Mouse (Mus musculus): ENCODE results near the gene 2210016F16Rik. TPM values are rescaled to one million over a fixed set of nuclear protein-coding genes. Genes with fewer than 3 reads are reported as not detected.

The 2210016F16Rik gene
- polyA plus RNA-seq, 1 experiment = 3.4 TPM

DNA sequence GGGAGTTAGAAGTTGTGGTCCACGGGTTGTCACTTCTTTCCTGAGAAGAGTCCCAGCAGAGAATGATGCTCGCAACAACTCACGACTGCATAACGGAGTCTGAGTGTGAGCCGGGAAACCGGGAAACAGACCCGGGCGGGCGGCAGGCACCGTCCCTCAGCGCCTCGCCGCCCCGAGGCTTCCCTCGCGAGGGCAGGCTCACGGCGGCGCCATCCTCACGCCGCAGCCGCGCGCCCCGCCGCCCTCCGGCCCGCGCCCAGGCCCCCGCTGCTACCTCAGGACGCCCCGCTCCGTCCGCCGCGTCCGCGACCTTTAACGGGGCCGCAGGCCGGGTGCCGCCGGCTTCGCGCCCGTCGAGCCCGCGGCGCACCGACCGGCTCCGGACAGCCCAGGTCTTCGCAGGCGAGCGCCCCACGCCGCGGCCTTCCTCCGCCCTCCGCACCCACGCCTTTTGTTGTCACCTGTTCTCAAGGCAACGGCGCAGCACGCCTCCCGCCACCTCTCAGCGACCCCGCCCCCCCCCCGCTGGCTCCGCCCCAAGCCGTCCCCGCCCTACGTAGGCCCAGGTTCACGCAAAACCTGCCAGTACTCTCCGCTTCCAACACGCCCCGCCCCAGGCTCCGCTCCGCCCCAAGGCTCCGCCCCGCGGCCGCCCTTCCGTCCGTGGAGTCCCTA is 26.3 kb downstream of the 2210016F16Rik start, which contains the start of gene Kif27:
Kif27 (minus strand) TSS at position 494 of the 675 bp plus-strand sequence.
- peak within 1 kb of the TSS; percentile 19 for H3ac ChIP-seq (ENCODE audit: control insufficient read depth, insufficient read length, low read depth)
- H3K79me3 ChIP-seq (ENCODE audit: low read depth) = no peaks in the 10 kb centered on the region
- H3K36me3 ChIP-seq (ENCODE audit: control insufficient read depth, insufficient read depth) = no peaks in the 10 kb centered on the region
- no peak for TF ChIP-seq MYOG (IDR thresholded peaks at IDR 0.05; ENCODE audit: control insufficient read depth, extremely low read depth, insufficient read length)
- no peak for TF ChIP-seq FOSL1 (IDR thresholded peaks at IDR 0.05; ENCODE audit: insufficient read depth, low read length, poor library complexity, severe bottlenecking)
- no peak for TF ChIP-seq USF1 (IDR thresholded peaks at IDR 0.05; ENCODE audit: low read depth)
- no peak for TF ChIP-seq MAX (IDR thresholded peaks at IDR 0.05)
- TF ChIP-seq CTCF (IDR thresholded peaks at IDR 0.05; ENCODE audit: control insufficient read depth, insufficient read depth, insufficient read length) = no peak
- no peak for TF ChIP-seq CEBPB (IDR thresholded peaks at IDR 0.05; ENCODE audit: low read depth)
- no peak for TF ChIP-seq MYOD1 (IDR thresholded peaks at IDR 0.05; ENCODE audit: control insufficient read depth, insufficient read length, low read depth)
- no peaks in the 10 kb centered on the region for H3K79me2 ChIP-seq (ENCODE audit: control insufficient read depth, insufficient read depth)
- no peaks in the 10 kb centered on the region for H3K27me3 ChIP-seq (ENCODE audit: control insufficient read depth, insufficient read depth, insufficient read length)
- peak within 1 kb of the TSS; percentile 6 for H3K4me3 ChIP-seq (ENCODE audit: insufficient read depth, poor library complexity, severe bottlenecking)

DNA sequence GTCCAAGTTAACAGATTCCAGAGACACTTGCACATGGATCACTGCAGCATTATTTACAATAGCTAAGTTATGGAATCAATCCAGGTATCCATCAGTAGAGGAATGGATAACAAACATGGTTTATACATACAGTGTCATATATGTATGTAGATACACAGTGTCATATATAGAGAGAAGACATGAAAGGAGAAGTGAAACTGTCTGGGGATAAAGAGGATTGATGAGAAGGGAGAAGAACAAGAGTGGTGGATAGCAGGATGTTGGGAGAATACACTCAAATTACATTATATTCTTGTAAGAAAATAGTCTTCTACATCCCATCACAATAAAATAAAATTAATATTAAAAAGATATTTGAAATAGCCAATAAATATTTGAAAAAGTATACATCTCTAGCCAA is 32.0 kb downstream of the 2210016F16Rik start:
- Histone ChIP-seq H3K79me2 (ENCODE audit: control insufficient read depth, insufficient read depth) (no peaks in the 10 kb centered on the region), H3K4me3 (ENCODE audit: insufficient read depth, poor library complexity, severe bottlenecking) (no peak overlapping the region), H3K79me3 (ENCODE audit: low read depth) (no peaks in the 10 kb centered on the region), H3ac (ENCODE audit: control insufficient read depth, insufficient read length, low read depth) (no peak overlapping the region), H3K27me3 (ENCODE audit: control insufficient read depth, insufficient read depth, insufficient read length) (no peaks in the 10 kb centered on the region), H3K36me3 (ENCODE audit: control insufficient read depth, insufficient read depth) (no peaks in the 10 kb centered on the region)
- TF ChIP-seq FOSL1 (IDR thresholded peaks at IDR 0.05; ENCODE audit: insufficient read depth, low read length, poor library complexity, severe bottlenecking) = no peak
- no peak for TF ChIP-seq MYOD1 (IDR thresholded peaks at IDR 0.05; ENCODE audit: control insufficient read depth, insufficient read length, low read depth)
- TF ChIP-seq CTCF (IDR thresholded peaks at IDR 0.05; ENCODE audit: control insufficient read depth, insufficient read depth, insufficient read length) = no peak
- no peak for TF ChIP-seq USF1 (IDR thresholded peaks at IDR 0.05; ENCODE audit: low read depth)
- TF ChIP-seq MYOG (IDR thresholded peaks at IDR 0.05; ENCODE audit: control insufficient read depth, extremely low read depth, insufficient read length) = no peak
- no peak for TF ChIP-seq MAX (IDR thresholded peaks at IDR 0.05)
- no peak for TF ChIP-seq CEBPB (IDR thresholded peaks at IDR 0.05; ENCODE audit: low read depth)

DNA sequence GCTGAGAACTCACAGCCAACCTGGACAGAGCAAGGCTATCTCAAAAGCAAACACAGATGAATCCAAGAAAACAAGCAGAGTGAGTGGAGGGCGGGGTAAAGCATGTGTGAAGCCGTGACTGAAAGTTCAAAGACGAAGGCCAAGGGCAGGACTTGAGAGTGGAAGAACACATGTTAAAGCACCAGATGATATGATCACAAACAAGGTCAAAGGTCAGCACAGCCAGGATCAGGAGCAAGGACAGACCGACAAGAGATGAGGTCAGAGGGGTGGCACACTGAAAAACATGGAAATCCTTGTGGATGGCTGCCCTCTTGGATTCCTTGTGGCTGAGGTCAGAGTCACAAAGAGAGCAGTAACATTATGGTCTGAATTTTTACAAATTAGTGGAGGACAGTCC is 34.4 kb downstream of the 2210016F16Rik start:
- Histone ChIP-seq H3K36me3 (ENCODE audit: control insufficient read depth, insufficient read depth) (no peaks in the 10 kb centered on the region), H3ac (ENCODE audit: control insufficient read depth, insufficient read length, low read depth) (no peak overlapping the region), H3K27me3 (ENCODE audit: control insufficient read depth, insufficient read depth, insufficient read length) (no peaks in the 10 kb centered on the region), H3K4me3 (ENCODE audit: insufficient read depth, poor library complexity, severe bottlenecking) (no peak overlapping the region), H3K79me3 (ENCODE audit: low read depth) (no peaks in the 10 kb centered on the region), H3K79me2 (ENCODE audit: control insufficient read depth, insufficient read depth) (no peaks in the 10 kb centered on the region)
- no peak for TF ChIP-seq MAX (IDR thresholded peaks at IDR 0.05)
- no peak for TF ChIP-seq CEBPB (IDR thresholded peaks at IDR 0.05; ENCODE audit: low read depth)
- no peak for TF ChIP-seq USF1 (IDR thresholded peaks at IDR 0.05; ENCODE audit: low read depth)
- no peak for TF ChIP-seq MYOG (IDR thresholded peaks at IDR 0.05; ENCODE audit: control insufficient read depth, extremely low read depth, insufficient read length)
- TF ChIP-seq CTCF (IDR thresholded peaks at IDR 0.05; ENCODE audit: control insufficient read depth, insufficient read depth, insufficient read length) = no peak
- no peak for TF ChIP-seq MYOD1 (IDR thresholded peaks at IDR 0.05; ENCODE audit: control insufficient read depth, insufficient read length, low read depth)
- TF ChIP-seq FOSL1 (IDR thresholded peaks at IDR 0.05; ENCODE audit: insufficient read depth, low read length, poor library complexity, severe bottlenecking) = no peak

DNA sequence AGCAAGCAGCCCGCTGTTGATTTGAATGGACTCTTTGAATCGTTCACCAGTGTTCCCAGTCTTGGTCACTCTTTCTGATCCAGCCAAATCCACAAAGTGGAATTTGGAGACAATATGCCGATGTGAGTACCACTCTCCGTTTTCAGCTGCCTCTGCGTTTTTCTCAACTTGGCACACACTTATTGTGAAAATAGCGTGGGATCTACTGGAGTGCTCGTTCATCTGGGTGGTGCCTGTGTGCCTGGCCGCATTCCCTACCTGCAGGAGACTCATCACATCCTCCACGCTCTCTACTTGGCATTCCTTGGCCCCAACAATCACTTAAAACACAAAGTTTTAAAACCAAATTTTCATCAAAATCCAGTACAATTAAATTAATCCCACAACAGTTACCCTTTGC is 40.5 kb downstream of the 2210016F16Rik start:
- Histone ChIP-seq H3K79me3 (ENCODE audit: low read depth) (no peaks in the 10 kb centered on the region), H3K27me3 (ENCODE audit: control insufficient read depth, insufficient read depth, insufficient read length) (peaks cover 11% of the 10 kb centered on the region), H3K36me3 (ENCODE audit: control insufficient read depth, insufficient read depth) (no peaks in the 10 kb centered on the region), H3ac (ENCODE audit: control insufficient read depth, insufficient read length, low read depth) (no peak overlapping the region), H3K79me2 (ENCODE audit: control insufficient read depth, insufficient read depth) (no peaks in the 10 kb centered on the region), H3K4me3 (ENCODE audit: insufficient read depth, poor library complexity, severe bottlenecking) (no peak overlapping the region)
- TF ChIP-seq CTCF (IDR thresholded peaks at IDR 0.05; ENCODE audit: control insufficient read depth, insufficient read depth, insufficient read length) (no peak), MAX (IDR thresholded peaks at IDR 0.05) (no peak), FOSL1 (IDR thresholded peaks at IDR 0.05; ENCODE audit: insufficient read depth, low read length, poor library complexity, severe bottlenecking) (no peak), CEBPB (IDR thresholded peaks at IDR 0.05; ENCODE audit: low read depth) (no peak), MYOD1 (IDR thresholded peaks at IDR 0.05; ENCODE audit: control insufficient read depth, insufficient read length, low read depth) (no peak), MYOG (IDR thresholded peaks at IDR 0.05; ENCODE audit: control insufficient read depth, extremely low read depth, insufficient read length) (no peak), USF1 (IDR thresholded peaks at IDR 0.05; ENCODE audit: low read depth) (no peak)

DNA sequence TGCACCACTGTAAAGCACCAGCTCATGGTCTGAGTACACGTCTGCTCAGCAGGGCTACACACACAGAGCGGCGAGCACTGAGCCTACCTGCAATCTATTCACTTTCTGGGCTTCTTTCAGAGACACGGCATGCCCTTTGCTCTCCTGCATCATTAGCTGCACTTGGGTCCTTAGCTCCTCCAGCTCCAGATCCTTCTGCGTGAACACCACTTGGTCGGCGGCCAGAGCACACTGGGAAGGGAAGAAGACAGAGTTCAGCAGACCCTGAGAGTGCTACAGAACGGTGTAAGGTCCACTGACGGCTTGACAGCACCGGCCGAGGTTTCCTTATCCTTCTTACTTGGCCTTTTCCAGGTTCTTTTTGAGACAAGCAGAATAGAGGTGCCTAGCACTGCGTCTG is 47.6 kb downstream of the 2210016F16Rik start:
- no peak overlapping the region for H3K4me3 ChIP-seq (ENCODE audit: insufficient read depth, poor library complexity, severe bottlenecking)
- H3K79me3 ChIP-seq (ENCODE audit: low read depth) = no peaks in the 10 kb centered on the region
- peaks cover 26% of the 10 kb centered on the region for H3K27me3 ChIP-seq (ENCODE audit: control insufficient read depth, insufficient read depth, insufficient read length)
- TF ChIP-seq MYOD1 (IDR thresholded peaks at IDR 0.05; ENCODE audit: control insufficient read depth, insufficient read length, low read depth) = no peak
- TF ChIP-seq USF1 (IDR thresholded peaks at IDR 0.05; ENCODE audit: low read depth) = no peak
- TF ChIP-seq MAX (IDR thresholded peaks at IDR 0.05) = no peak
- TF ChIP-seq MYOG (IDR thresholded peaks at IDR 0.05; ENCODE audit: control insufficient read depth, extremely low read depth, insufficient read length) = no peak
- no peaks in the 10 kb centered on the region for H3K36me3 ChIP-seq (ENCODE audit: control insufficient read depth, insufficient read depth)
- no peak overlapping the region for H3ac ChIP-seq (ENCODE audit: control insufficient read depth, insufficient read length, low read depth)
- no peaks in the 10 kb centered on the region for H3K79me2 ChIP-seq (ENCODE audit: control insufficient read depth, insufficient read depth)
